Mouse (Mus musculus) intestine, embryonic 16.5 days (tissue): Measurements from ENCODE around the gene Bcl11b. TPM values are rescaled to one million over a fixed set of nuclear protein-coding genes. Genes with fewer than 3 reads are reported as not detected.

Experiments
- ATAC-seq: fragments of 200-750 bp; cut with Nextera tagmentation; 2 replicates; pipeline ENCODE4 v1.8.0; 2017; ENCODE audit warnings: moderate TSS enrichment, moderate library complexity
- H3K27ac ChIP-seq: fragments of 300-500 bp; sonication (generic); 2 replicates; pipeline ENCODE4 v1.5.1; 2014; ENCODE audit warnings: mild to moderate bottlenecking, low read length
- H3K27me3 ChIP-seq: fragments of 300-500 bp; sonication (generic); replicated peaks from 2 replicates; pipeline ENCODE4 v1.6.1; 2014; ENCODE audit warnings: low read length, control low read depth, mixed read lengths; ENCODE audit not compliant: control insufficient read depth, insufficient read depth
- H3K36me3 ChIP-seq: fragments of 300-500 bp; sonication (generic); 2 replicates; pipeline ENCODE4 v1.6.1; 2014; ENCODE audit warnings: low read length, control low read depth; ENCODE audit not compliant: control insufficient read depth, insufficient read depth
- H3K4me1 ChIP-seq: fragments of 300-500 bp; sonication (generic); 2 replicates; pipeline ENCODE4 v1.6.1; 2014; ENCODE audit warnings: low read length, control low read depth, mixed read lengths; ENCODE audit not compliant: control insufficient read depth, insufficient read depth
- H3K4me2 ChIP-seq: fragments of 300-500 bp; sonication (generic); 2 replicates; pipeline ENCODE4 v1.6.1; 2014; ENCODE audit warnings: low read depth, low read length, control low read depth
- H3K4me3 ChIP-seq: fragments of 300-500 bp; sonication (generic); 2 replicates; pipeline ENCODE4 v1.5.1; 2014; ENCODE audit warnings: mild to moderate bottlenecking, low read length
- H3K9ac ChIP-seq: fragments of 300-500 bp; sonication (generic); 2 replicates; pipeline ENCODE4 v1.6.1; 2014; ENCODE audit warnings: low read depth, low read length
- H3K9me3 ChIP-seq: fragments of 300-500 bp; sonication (generic); 2 replicates; pipeline ENCODE4 v1.6.1; 2016; ENCODE audit warnings: low read length, control low read depth; ENCODE audit not compliant: control insufficient read depth
- WGBS: fragments of 180-500 bp; shearing (Covaris S2); extraction: QIAGEN DNeasy Blood & Tissue Kit; methylation state at CpG from one replicate; pipeline ENCODE4 v1.1.7; 2014; 5-methylcytosine and 5-hydroxymethylcytosine counted together
- polyA plus RNA-seq: library from polyadenylated mRNA; unstranded; fragments of >200 nt; fragmentation: Nextera tagmentation; extraction: Ambion mirVana; gene quantifications from 2 replicates; pipeline ENCODE4 v1.2.1, GENCODE M21; 2015

The Bcl11b gene
- polyA plus RNA-seq, 1 experiment from 2014 or later, result 3.4 TPM

DNA sequence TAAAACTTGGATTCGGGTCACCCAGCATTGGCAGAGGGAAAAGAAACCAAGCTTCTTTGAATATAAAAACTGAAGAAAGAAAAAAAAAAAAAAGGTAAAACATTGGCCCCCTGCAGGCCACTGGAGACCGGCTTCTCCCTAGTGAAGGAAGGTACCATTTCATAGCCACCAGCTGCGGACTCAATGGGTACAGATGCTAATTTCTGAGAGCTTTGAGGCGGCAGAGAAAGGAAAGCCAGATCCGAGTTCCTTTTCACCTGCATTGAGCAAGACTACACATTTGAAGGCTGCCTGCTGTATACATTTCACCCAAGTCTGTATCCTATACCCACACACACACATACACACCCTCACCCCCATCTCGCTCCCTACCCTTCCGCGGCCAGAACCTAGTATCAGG lies 26.3 kb downstream of the Bcl11b start:
- no peaks in the 10 kb centered on the region for H3K27me3 ChIP-seq
- no peaks in the 10 kb centered on the region for H3K36me3 ChIP-seq
- no peak overlapping the region for H3K27ac ChIP-seq
- no peak for ATAC-seq
- no peaks in the 10 kb centered on the region for H3K9me3 ChIP-seq
- no peak overlapping the region for H3K4me3 ChIP-seq
- WGBS, result 56% methylated on average over 8 of the region's 8 CpGs
- no peak overlapping the region for H3K9ac ChIP-seq
- no peak overlapping the region for H3K4me2 ChIP-seq
- peaks cover 37% of the 10 kb centered on the region for H3K4me1 ChIP-seq

- Histone ChIP-seq H3K4me3 (no peak overlapping the region), H3K27me3 (no peaks in the 10 kb centered on the region), H3K9me3 (no peaks in the 10 kb centered on the region), H3K27ac (no peak overlapping the region), H3K4me1 (peaks cover 36% of the 10 kb centered on the region), H3K9ac (no peak overlapping the region), H3K4me2 (peak overlapping the region; percentile 1; the same call in 1 of the 2 replicates), H3K36me3 (no peaks in the 10 kb centered on the region)
- ATAC-seq, result no peak
- WGBS, result 43% methylated on average over 22 of the region's 22 CpGs
These were observed 26.8 kb downstream of the Bcl11b start for GRCm38 (mm10) chr12:107976571-107977001.

DNA sequence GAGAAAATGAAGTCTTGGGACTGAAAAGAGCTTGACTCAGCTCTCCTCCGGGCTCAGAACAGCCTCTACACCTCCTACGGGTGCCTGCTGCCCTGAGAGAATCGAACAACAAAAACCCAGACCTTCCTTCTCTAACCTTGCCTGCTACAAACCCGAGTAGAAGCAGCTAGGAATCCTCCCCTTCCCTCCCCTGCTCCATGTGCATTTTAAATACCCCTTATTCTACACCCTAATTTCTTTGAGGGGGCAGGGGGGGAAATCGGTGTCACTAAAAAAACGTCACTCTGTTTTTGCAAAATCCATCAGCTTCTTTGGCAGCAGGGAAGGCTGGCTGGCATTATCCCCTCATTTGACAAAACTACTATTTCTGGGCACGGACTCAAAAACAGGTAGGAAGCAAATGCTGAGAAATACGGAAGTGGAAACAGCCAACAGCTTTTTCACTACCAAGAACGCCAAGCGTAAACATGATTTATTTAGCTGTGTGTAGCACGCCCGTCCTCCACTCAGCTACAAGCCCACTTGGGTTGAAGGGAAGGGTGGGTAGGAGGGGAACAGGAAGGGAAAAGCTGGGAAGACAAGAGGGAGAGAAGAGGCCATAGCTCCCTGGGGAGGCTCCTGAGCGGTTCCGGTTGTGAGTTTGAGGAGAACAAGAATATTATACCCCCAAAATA lies 27.4 kb downstream of the Bcl11b start:
- Histone ChIP-seq H3K27ac (no peak overlapping the region), H3K4me3 (no peak overlapping the region), H3K36me3 (no peaks in the 10 kb centered on the region), H3K9ac (no peak overlapping the region), H3K27me3 (no peaks in the 10 kb centered on the region), H3K4me1 (peaks cover 31% of the 10 kb centered on the region), H3K9me3 (no peaks in the 10 kb centered on the region), H3K4me2 (peak overlapping the region; percentile 1; the same call in 1 of the 2 replicates)
- no peak for ATAC-seq
- WGBS, result 40% methylated on average over 14 of the region's 14 CpGs

DNA sequence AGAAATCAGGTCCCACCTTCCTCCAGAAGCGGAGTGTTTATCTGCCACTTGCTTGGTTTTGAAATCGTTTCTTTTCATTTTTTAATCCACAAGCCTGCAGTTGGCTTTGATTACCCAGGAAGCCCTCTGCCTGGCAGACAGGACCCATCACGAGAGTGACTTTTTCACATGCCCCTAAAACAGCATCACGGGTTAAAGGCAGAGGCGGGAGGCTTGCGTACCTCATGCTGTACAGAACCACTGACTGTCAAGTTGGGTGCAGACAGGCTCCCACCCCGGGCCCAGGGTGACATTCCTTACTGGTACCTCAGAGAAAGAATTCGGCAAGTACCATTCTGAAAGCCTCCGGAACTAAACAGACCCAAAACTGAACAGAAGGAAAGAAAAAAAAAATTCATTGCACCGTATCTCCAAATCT lies 27.9 kb downstream of the Bcl11b start:
- Histone ChIP-seq H3K27ac (no peak overlapping the region), H3K4me1 (peaks cover 25% of the 10 kb centered on the region), H3K4me3 (no peak overlapping the region), H3K27me3 (no peaks in the 10 kb centered on the region), H3K9me3 (no peaks in the 10 kb centered on the region), H3K4me2 (no peak overlapping the region), H3K36me3 (no peaks in the 10 kb centered on the region), H3K9ac (no peak overlapping the region)
- ATAC-seq, result no peak
- WGBS, result 77% methylated on average over 10 of the region's 10 CpGs

DNA sequence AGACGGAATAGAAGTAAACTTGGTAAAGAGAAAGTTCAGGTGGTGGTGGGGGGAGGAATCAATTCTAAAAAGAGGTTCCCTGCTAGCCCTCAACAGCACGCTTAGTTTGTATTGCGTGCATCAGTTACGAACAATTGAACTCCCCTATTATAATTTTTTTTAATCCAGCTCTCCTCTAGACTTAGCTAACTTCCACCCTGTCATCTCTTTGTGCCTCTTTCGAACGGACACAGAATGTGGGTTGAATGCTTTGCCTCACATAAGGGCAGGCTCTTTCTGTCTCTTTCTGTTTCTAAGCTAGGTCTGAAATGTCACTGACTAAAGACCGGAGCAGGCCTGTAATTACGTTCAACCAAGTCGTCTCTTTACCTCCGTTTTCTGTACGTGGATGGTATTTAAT lies 28.9 kb downstream of the Bcl11b start:
- ATAC-seq, result no peak
- Histone ChIP-seq H3K4me2 (no peak overlapping the region), H3K4me3 (no peak overlapping the region), H3K27me3 (no peaks in the 10 kb centered on the region), H3K4me1 (peaks cover 18% of the 10 kb centered on the region), H3K36me3 (no peaks in the 10 kb centered on the region), H3K9me3 (no peaks in the 10 kb centered on the region), H3K9ac (no peak overlapping the region), H3K27ac (no peak overlapping the region)
- WGBS, result 85% methylated on average over 11 of the region's 11 CpGs

- Histone ChIP-seq H3K9me3 (no peaks in the 10 kb centered on the region), H3K4me3 (no peak overlapping the region), H3K36me3 (no peaks in the 10 kb centered on the region), H3K27ac (no peak overlapping the region), H3K4me2 (peak overlapping the region; percentile 26; the same call in 1 of the 2 replicates), H3K27me3 (no peaks in the 10 kb centered on the region), H3K4me1 (peaks cover 18% of the 10 kb centered on the region), H3K9ac (no peak overlapping the region)
- ATAC-seq, result peak; percentile 49; the same call in 1 of the 2 replicates
- 40% methylated on average over 11 of the region's 11 CpGs for WGBS
These were observed 29.8 kb downstream of the Bcl11b start for GRCm38 (mm10) chr12:107973556-107974140.

- WGBS, result 79% methylated on average over 12 of the region's 12 CpGs
- no peaks in the 10 kb centered on the region for H3K36me3 ChIP-seq
- H3K4me3 ChIP-seq, result no peak overlapping the region
These were observed 32.2 kb downstream of the Bcl11b start for GRCm38 (mm10) chr12:107971081-107971780.

DNA sequence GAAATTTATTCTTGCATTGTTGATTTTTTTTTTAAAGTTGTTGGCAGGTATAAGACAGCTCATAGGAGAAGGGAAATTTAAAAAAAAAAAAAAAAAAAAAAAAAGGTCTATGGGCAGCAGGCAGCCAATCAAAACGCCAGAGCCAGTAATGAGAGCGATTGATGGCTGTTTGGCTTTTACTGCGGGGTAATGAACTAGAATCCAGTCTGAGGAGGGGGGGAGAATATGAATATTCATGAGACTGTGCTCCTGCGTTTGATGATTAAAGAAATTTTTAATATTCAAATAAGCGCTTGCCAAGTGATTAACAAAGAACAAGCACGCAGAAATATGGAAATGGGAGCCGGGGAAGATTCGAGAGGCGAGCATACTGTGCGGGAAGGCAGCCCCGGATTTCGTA lies 32.8 kb downstream of the Bcl11b start:
- Histone ChIP-seq H3K27ac (no peak overlapping the region), H3K27me3 (no peaks in the 10 kb centered on the region), H3K36me3 (no peaks in the 10 kb centered on the region), H3K9ac (no peak overlapping the region), H3K9me3 (no peaks in the 10 kb centered on the region), H3K4me2 (no peak overlapping the region), H3K4me1 (peaks cover 8% of the 10 kb centered on the region), H3K4me3 (no peak overlapping the region)
- 62% methylated on average over 12 of the region's 12 CpGs for WGBS
- ATAC-seq, result no peak

More at GRCm38 (mm10) chr12:107971081-107971780, 32.2 kb downstream of the Bcl11b start:
- Histone ChIP-seq H3K4me1 (peaks cover 8% of the 10 kb centered on the region), H3K27me3 (no peaks in the 10 kb centered on the region), H3K27ac (no peak overlapping the region), H3K4me2 (no peak overlapping the region), H3K9ac (no peak overlapping the region), H3K9me3 (no peaks in the 10 kb centered on the region)
- no peak for ATAC-seq

- H3K4me3 ChIP-seq, result no peak overlapping the region
- no peak for ATAC-seq
- no peaks in the 10 kb centered on the region for H3K9me3 ChIP-seq
- H3K27me3 ChIP-seq, result no peaks in the 10 kb centered on the region
- H3K4me1 ChIP-seq, result peaks cover 8% of the 10 kb centered on the region
- no peak overlapping the region for H3K4me2 ChIP-seq
- H3K36me3 ChIP-seq, result no peaks in the 10 kb centered on the region
- H3K27ac ChIP-seq, result no peak overlapping the region
- H3K9ac ChIP-seq, result no peak overlapping the region
- WGBS, result 56% methylated on average over 18 of the region's 18 CpGs
These were observed 33.5 kb downstream of the Bcl11b start for GRCm38 (mm10) chr12:107969841-107970371.
